24 mouse cellular contexts compared by ENCODE assay signal in genomic region chr3:35245946-35246665, GRCm38 (mm10).
A peak's percentile ranks its signal among the peaks of the same experiment; 100 is the strongest.
DNase-seq lines count a peak whose midpoint lies in the region; ATAC-seq lines count a peak whose summit lies in the region.
"Had no signal": no experiment of that assay in that cellular context is flagged by ENCODE, and none has a peak within 500 bp of the region (broad histone marks: within the 10 kb centered on the region; RNA-seq: fewer than 3 reads in every experiment).

No protein-coding gene starts in this region.

- WGBS in forebrain, embryonic 15.5 days, result 41% methylated on average over 10 of the region's 10 CpGs
- WGBS in forebrain, embryonic 13.5 days, result 43% methylated on average over 10 of the region's 10 CpGs
- WGBS in midbrain, embryonic 10.5 days, result 75% methylated on average over 10 of the region's 10 CpGs
- WGBS in midbrain, embryonic 11.5 days, result 71% methylated on average over 10 of the region's 10 CpGs
- WGBS in stomach, embryonic 15.5 days, result 73% methylated on average over 10 of the region's 10 CpGs
- WGBS in limb, embryonic 10.5 days, result 75% methylated on average over 10 of the region's 10 CpGs

- H3K9ac ChIP-seq in forebrain, embryonic 15.5 days (replicated peaks), result no peak overlapping the region
- H3K9ac ChIP-seq in forebrain, embryonic 13.5 days, result no peak overlapping the region
- no peak overlapping the region for H3K9ac ChIP-seq in midbrain, embryonic 11.5 days (ENCODE audit: low read length)
- no peak overlapping the region for H3K9ac ChIP-seq in stomach, embryonic 15.5 days
- H3K9ac ChIP-seq: limb, embryonic 12.5 days; liver, postnatal 0 days; midbrain, embryonic 15.5 days had no signal

- no peak for DNase-seq in midbrain, embryonic 10.5 days (ENCODE audit: low spot score)
- no peak for DNase-seq in midbrain, embryonic 11.5 days (ENCODE audit: low spot score, missing footprints)
- DNase-seq in R1 (ENCODE audit: low read depth, low spot score), result peak; percentile 30
- no peak for DNase-seq in limb, embryonic 10.5 days (ENCODE audit: low spot score)
- DNase-seq: cerebellum, adult 18-20 months; cerebellum, postnatal 25 days; gastrocnemius, postnatal 25 days; heart, postnatal 36 days; kidney, adult 9 months; kidney, postnatal 25 days; liver, postnatal 0 days; thymus, postnatal 14 days had no signal

- no peaks in the 10 kb centered on the region for H3K9me3 ChIP-seq in forebrain, embryonic 15.5 days
- H3K9me3 ChIP-seq in forebrain, embryonic 13.5 days (replicated peaks), result no peaks in the 10 kb centered on the region
- H3K9me3 ChIP-seq in midbrain, embryonic 10.5 days (replicated peaks), result no peaks in the 10 kb centered on the region
- no peaks in the 10 kb centered on the region for H3K9me3 ChIP-seq in midbrain, embryonic 11.5 days (ENCODE audit: control insufficient read depth, low read length)
- no peaks in the 10 kb centered on the region for H3K9me3 ChIP-seq in stomach, embryonic 15.5 days
- no peaks in the 10 kb centered on the region for H3K9me3 ChIP-seq in limb, embryonic 10.5 days (replicated peaks)
- H3K9me3 ChIP-seq: embryonic facial prominence, embryonic 10.5 days; limb, embryonic 12.5 days; midbrain, embryonic 15.5 days had no signal

- H3K4me2 ChIP-seq in forebrain, embryonic 15.5 days (replicated peaks), result no peak overlapping the region
- no peak overlapping the region for H3K4me2 ChIP-seq in forebrain, embryonic 13.5 days
- H3K4me2 ChIP-seq in midbrain, embryonic 11.5 days, result no peak overlapping the region
- no peak overlapping the region for H3K4me2 ChIP-seq in stomach, embryonic 15.5 days
- H3K4me2 ChIP-seq: limb, embryonic 12.5 days; liver, embryonic 11.5 days; midbrain, embryonic 15.5 days had no signal

- ATAC-seq in forebrain, embryonic 15.5 days (replicated peaks), result peak; percentile 29
- ATAC-seq in forebrain, embryonic 13.5 days, result no peak
- ATAC-seq in midbrain, embryonic 11.5 days (ENCODE audit: low FRiP score), result no peak
- ATAC-seq in stomach, embryonic 15.5 days (ENCODE audit: insufficient read depth, low FRiP score, low read depth), result no peak
- no peak for ATAC-seq in erythroid progenitor cell, adult 5-6 weeks (replicated peaks; ENCODE audit: low FRiP score, poor library complexity, severe bottlenecking)
- ATAC-seq: hindbrain, postnatal 0 days; intestine, embryonic 16.5 days; liver, postnatal 0 days; midbrain, embryonic 15.5 days had no signal

- H3K27ac ChIP-seq in forebrain, embryonic 15.5 days (replicated peaks), result no peak overlapping the region
- H3K27ac ChIP-seq in forebrain, embryonic 13.5 days, result no peak overlapping the region
- peak overlapping the region; percentile 39; the same call in 1 of the 2 replicates for H3K27ac ChIP-seq in midbrain, embryonic 10.5 days (replicated peaks)
- H3K27ac ChIP-seq in midbrain, embryonic 11.5 days (ENCODE audit: low read depth, low read length), result no peak overlapping the region
- H3K27ac ChIP-seq in stomach, embryonic 15.5 days, result peak overlapping the region; percentile 31; the same call in 1 of the 2 replicates
- no peak overlapping the region for H3K27ac ChIP-seq in limb, embryonic 10.5 days
- H3K27ac ChIP-seq: embryonic facial prominence, embryonic 10.5 days; hindbrain, postnatal 0 days; layer of hippocampus, adult 2 months; limb, embryonic 12.5 days; midbrain, embryonic 15.5 days had no signal

- H3K4me3 ChIP-seq in forebrain, embryonic 15.5 days, result no peak overlapping the region
- no peak overlapping the region for H3K4me3 ChIP-seq in forebrain, embryonic 13.5 days
- H3K4me3 ChIP-seq in midbrain, embryonic 10.5 days, result no peak overlapping the region
- H3K4me3 ChIP-seq in midbrain, embryonic 11.5 days (ENCODE audit: low read depth, low read length), result no peak overlapping the region
- no peak overlapping the region for H3K4me3 ChIP-seq in stomach, embryonic 15.5 days (replicated peaks)
- H3K4me3 ChIP-seq in limb, embryonic 10.5 days, result no peak overlapping the region
- H3K4me3 ChIP-seq: embryonic facial prominence, embryonic 10.5 days; layer of hippocampus, adult 2 months; limb, embryonic 12.5 days; megakaryocyte, embryonic 14.5 days; midbrain, embryonic 15.5 days had no signal

- H3K4me1 ChIP-seq in forebrain, embryonic 15.5 days, result peaks cover 22% of the 10 kb centered on the region
- peaks cover 48% of the 10 kb centered on the region for H3K4me1 ChIP-seq in forebrain, embryonic 13.5 days
- peaks cover 53% of the 10 kb centered on the region for H3K4me1 ChIP-seq in midbrain, embryonic 10.5 days
- H3K4me1 ChIP-seq in midbrain, embryonic 11.5 days (ENCODE audit: control insufficient read depth, insufficient read depth, low read length), result peaks cover 34% of the 10 kb centered on the region
- peaks cover 10% of the 10 kb centered on the region; the same call in 1 of the 2 replicates for H3K4me1 ChIP-seq in stomach, embryonic 15.5 days
- no peaks in the 10 kb centered on the region for H3K4me1 ChIP-seq in limb, embryonic 10.5 days
- H3K4me1 ChIP-seq: limb, embryonic 12.5 days; megakaryocyte, embryonic 14.5 days had no signal

- no peaks in the 10 kb centered on the region for H3K36me3 ChIP-seq in forebrain, embryonic 15.5 days
- H3K36me3 ChIP-seq in forebrain, embryonic 13.5 days (ENCODE audit: poor library complexity, severe bottlenecking), result no peaks in the 10 kb centered on the region
- no peaks in the 10 kb centered on the region for H3K36me3 ChIP-seq in midbrain, embryonic 10.5 days
- no peaks in the 10 kb centered on the region for H3K36me3 ChIP-seq in midbrain, embryonic 11.5 days (ENCODE audit: control insufficient read depth, insufficient read depth, low read length)
- no peaks in the 10 kb centered on the region for H3K36me3 ChIP-seq in stomach, embryonic 15.5 days
- H3K36me3 ChIP-seq in limb, embryonic 10.5 days, result no peaks in the 10 kb centered on the region
- H3K36me3 ChIP-seq: embryonic facial prominence, embryonic 10.5 days; limb, embryonic 12.5 days; midbrain, embryonic 15.5 days had no signal

- no peaks in the 10 kb centered on the region for H3K27me3 ChIP-seq in forebrain, embryonic 15.5 days
- no peaks in the 10 kb centered on the region for H3K27me3 ChIP-seq in forebrain, embryonic 13.5 days
- no peaks in the 10 kb centered on the region for H3K27me3 ChIP-seq in midbrain, embryonic 10.5 days (ENCODE audit: low read depth, poor library complexity, severe bottlenecking)
- H3K27me3 ChIP-seq in midbrain, embryonic 11.5 days (ENCODE audit: control insufficient read depth, insufficient read depth, low read length), result no peaks in the 10 kb centered on the region
- no peaks in the 10 kb centered on the region for H3K27me3 ChIP-seq in stomach, embryonic 15.5 days (replicated peaks)
- H3K27me3 ChIP-seq in limb, embryonic 10.5 days (ENCODE audit: low read depth, poor library complexity, severe bottlenecking), result no peaks in the 10 kb centered on the region
- H3K27me3 ChIP-seq: limb, embryonic 12.5 days; megakaryocyte, embryonic 14.5 days; midbrain, embryonic 15.5 days had no signal

Comparison
In these comparisons a context has a peak if more than half of its experiments do, and no peak if none do; other contexts are left out.
1. H3K27ac ChIP-seq: peak in midbrain, embryonic 10.5 days (single experiment) and stomach, embryonic 15.5 days (single experiment); none in forebrain, embryonic 15.5 days (single experiment), forebrain, embryonic 13.5 days (single experiment), midbrain, embryonic 11.5 days (single experiment) and limb, embryonic 10.5 days (single experiment).